Mouse (Mus musculus) lung, embryonic 16.5 days (tissue): Measurements from ENCODE around the gene Snx4. TPM values are rescaled to one million over a fixed set of nuclear protein-coding genes. Genes with fewer than 3 reads are reported as not detected.
A peak's percentile ranks its signal among the peaks of the same experiment; 100 is the strongest.
"Not testable (repeated sequence)": the region's sequence is repeated elsewhere in the genome, so short reads cannot be mapped to it uniquely, and the experiment has no call there.

Experiments
- ATAC-seq: fragments of 200-750 bp; cut with Nextera tagmentation; 2 replicates; pipeline ENCODE4 v1.8.0; 2017; ENCODE audit warnings: low read depth, mild to moderate bottlenecking, moderate library complexity
- H3K27ac ChIP-seq: fragments of 300-500 bp; sonication (generic); 2 replicates; pipeline ENCODE4 v1.5.1; 2014; ENCODE audit warnings: mild to moderate bottlenecking, control low read depth, low read length
- H3K27me3 ChIP-seq: fragments of 300-500 bp; sonication (generic); 2 replicates; pipeline ENCODE4 v1.6.1; 2014; ENCODE audit warnings: low read depth, low read length, mixed read lengths; ENCODE audit not compliant: control insufficient read depth, insufficient read depth
- H3K36me3 ChIP-seq: fragments of 300-500 bp; sonication (generic); 2 replicates; pipeline ENCODE4 v1.6.1; 2014; ENCODE audit warnings: low read length; ENCODE audit not compliant: control insufficient read depth, insufficient read depth
- H3K4me1 ChIP-seq: fragments of 300-500 bp; sonication (generic); replicated peaks from 2 replicates; pipeline ENCODE4 v1.6.1; 2014; ENCODE audit warnings: low read length, mixed read lengths; ENCODE audit not compliant: control insufficient read depth, insufficient read depth
- H3K4me2 ChIP-seq: fragments of 300-500 bp; sonication (generic); 2 replicates; pipeline ENCODE4 v1.6.1; 2014; ENCODE audit warnings: low read depth, low read length, control low read depth
- H3K4me3 ChIP-seq: fragments of 300-500 bp; sonication (generic); 2 replicates; pipeline ENCODE4 v1.5.1; 2014; ENCODE audit warnings: mild to moderate bottlenecking, low read length, control low read depth
- H3K9ac ChIP-seq: fragments of 300-500 bp; sonication (generic); 2 replicates; pipeline ENCODE4 v1.6.1; 2014; ENCODE audit warnings: low read length, control low read depth
- H3K9me3 ChIP-seq: fragments of 300-500 bp; sonication (generic); 2 replicates; pipeline ENCODE4 v1.6.1; 2016; ENCODE audit warnings: low read length; ENCODE audit not compliant: control insufficient read depth
- WGBS: fragments of 180-500 bp; shearing (Covaris S2); extraction: QIAGEN DNeasy Blood & Tissue Kit; methylation state at CpG from one replicate; pipeline ENCODE4 v1.1.7; 2014; 5-methylcytosine and 5-hydroxymethylcytosine counted together
- polyA plus RNA-seq: library from polyadenylated mRNA; unstranded; fragments of >200 nt; fragmentation: Nextera tagmentation; extraction: Ambion mirVana; gene quantifications from 2 replicates; pipeline ENCODE4 v1.2.1, GENCODE M21; 2015

Gene Snx4
- 127 and 135 TPM in 2 replicates for polyA plus RNA-seq

DNA sequence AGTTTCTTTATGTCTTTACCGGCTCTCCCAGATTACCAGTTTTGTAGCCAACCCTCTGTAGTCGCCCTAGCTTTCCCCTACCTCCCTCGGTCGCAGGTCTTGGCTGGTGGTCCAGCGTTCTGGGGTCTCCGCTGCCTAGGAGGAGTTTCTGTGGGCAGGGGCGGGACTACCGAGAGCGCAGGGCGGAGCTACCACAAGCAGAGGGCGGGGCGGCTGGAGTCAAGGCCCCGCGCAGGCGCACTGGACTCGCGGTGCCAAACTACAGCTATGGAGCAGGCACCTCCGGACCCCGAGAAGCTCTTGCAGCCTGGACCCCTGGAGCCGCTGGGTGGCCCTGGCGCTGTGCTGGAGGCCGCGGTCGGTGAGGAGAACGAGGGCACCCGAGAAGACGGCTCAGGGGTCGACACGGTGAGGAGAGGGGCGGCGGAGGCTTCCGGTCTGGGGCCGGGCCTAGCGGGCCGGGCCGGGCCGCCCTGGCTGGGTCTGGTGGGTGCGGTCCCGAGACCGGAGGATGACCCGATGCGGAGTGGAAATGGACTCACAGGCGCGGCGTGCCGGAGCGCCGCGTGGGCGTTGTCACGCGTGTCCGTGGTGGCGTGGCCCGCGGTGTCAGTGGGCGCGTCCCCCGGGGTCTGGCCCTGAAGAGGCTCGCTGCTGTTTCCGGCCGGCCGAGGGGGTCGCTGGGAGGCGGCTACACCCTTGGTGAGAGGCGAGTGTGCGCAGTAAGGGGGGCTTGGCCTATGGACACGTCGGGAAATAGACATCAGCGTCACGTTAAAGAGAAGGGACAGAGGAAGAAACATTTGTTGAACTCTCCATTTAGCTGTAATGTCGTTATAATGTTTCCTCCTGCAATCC lies at the start of gene Snx4:
Snx4 (plus strand) TSS at position 249 of the 858 bp plus-strand sequence.
- H3K27me3 ChIP-seq = no peaks in the 10 kb centered on the region
- peak within 1 kb of the TSS; percentile 83 for H3K4me3 ChIP-seq
- peaks cover 22% of the 10 kb centered on the region for H3K4me1 ChIP-seq
- 0% methylated on average over 67 of the region's 72 CpGs for WGBS
- no peaks in the 10 kb centered on the region for H3K9me3 ChIP-seq
- peak within 1 kb of the TSS; percentile 80 for H3K4me2 ChIP-seq
- no peaks in the 10 kb centered on the region for H3K36me3 ChIP-seq
- peak within 1 kb of the TSS; percentile 96 for H3K27ac ChIP-seq
- peak within 1 kb of the TSS; percentile 95 for H3K9ac ChIP-seq
- peak; percentile 91 for ATAC-seq

DNA sequence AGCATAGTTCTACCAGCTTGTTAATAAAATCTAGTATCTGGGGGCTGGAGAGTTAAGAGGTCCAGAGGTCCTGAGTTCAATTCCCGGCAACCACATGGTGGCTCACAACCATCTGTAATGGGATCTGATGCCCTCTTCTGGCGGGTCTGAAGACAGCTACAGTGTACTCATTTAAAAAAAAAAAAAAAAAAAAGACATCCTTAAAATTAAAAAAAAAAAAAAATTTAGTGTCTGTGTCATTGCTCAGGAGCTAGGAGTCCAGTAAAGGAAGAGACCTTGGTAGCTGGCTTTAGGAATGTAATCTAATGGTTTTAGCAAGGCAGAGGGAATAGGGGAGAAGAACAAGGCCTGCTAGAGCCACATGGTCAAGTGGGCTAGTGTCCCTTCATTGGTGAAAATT lies 40.4 kb upstream of the Snx4 start:
- H3K4me3 ChIP-seq = no peak overlapping the region
- H3K4me2 ChIP-seq = no peak overlapping the region
- no peaks in the 10 kb centered on the region for H3K27me3 ChIP-seq
- WGBS = 70% methylated on average over 2 of the region's 2 CpGs
- no peaks in the 10 kb centered on the region for H3K4me1 ChIP-seq
- no peak overlapping the region for H3K27ac ChIP-seq
- no peak overlapping the region for H3K9ac ChIP-seq
- no peak for ATAC-seq
- H3K9me3 ChIP-seq = peaks cover 3% of the 10 kb centered on the region; the same call in 1 of the 2 replicates
- peaks cover 40% of the 10 kb centered on the region for H3K36me3 ChIP-seq

DNA sequence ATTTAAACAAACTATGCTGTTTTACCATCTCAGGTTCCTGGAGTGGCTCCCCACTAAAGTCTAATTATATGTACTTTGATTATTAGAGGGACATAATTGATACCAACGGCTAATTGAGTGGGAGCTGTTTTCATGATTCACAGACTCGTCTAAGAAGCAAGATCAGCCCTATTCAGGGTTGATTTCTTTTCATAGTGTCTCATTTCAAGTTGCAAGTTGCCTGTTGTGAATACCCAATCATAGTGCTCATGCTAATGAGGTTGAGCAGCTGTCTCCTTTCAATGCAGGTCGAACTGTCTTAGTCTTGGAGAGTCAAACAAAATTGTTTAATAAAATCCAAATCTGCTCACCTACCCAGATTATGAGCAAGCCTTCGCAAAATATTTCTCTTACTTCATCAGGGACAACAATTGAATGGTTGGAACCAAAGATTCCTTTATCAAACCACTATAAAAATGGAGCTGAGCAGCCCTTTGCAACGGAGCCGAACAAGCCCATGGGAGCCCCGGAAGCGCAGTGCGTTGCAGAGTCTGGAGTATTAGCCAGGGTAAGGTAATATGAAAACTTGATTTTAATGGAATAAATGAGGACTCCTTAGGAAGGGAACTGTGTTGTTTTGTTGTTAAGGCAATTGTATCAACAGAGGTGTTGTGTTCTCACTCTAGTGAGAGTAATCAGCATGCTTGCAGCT lies 34.8 kb upstream of the Snx4 start:
- Histone ChIP-seq H3K27ac (no peak overlapping the region), H3K4me3 (no peak overlapping the region), H3K9me3 (no peaks in the 10 kb centered on the region), H3K36me3 (peaks cover 26% of the 10 kb centered on the region), H3K27me3 (no peaks in the 10 kb centered on the region), H3K4me2 (no peak overlapping the region), H3K9ac (no peak overlapping the region), H3K4me1 (no peaks in the 10 kb centered on the region)
- WGBS = 85% methylated on average over 9 of the region's 9 CpGs
- no peak for ATAC-seq

DNA sequence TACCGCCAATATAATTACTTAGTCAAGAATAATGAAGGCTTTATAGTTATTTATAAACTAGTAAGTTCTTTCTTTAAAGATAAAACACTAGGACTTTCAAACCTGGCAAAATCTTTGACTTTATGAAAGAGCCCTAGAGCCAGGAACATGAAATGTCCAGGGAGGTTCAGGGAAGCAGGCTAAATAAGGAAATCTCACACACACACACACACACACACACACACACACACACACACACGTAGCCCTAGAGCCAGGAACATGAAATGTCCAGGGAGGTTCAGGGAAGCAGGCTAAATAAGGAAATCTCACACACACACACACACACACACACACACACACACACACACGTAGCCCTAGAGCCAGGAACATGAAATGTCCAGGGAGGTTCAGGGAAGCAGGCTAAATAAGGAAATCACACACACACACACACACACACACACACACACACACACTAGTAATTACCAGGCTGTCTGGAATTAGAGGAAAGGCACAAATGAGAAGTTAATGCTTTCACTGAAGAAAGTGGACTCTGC lies 33.6 kb upstream of the Snx4 start:
- H3K9me3 ChIP-seq, H3K9ac ChIP-seq, H3K27me3 ChIP-seq, ATAC-seq, H3K4me3 ChIP-seq, H3K4me2 ChIP-seq, H3K27ac ChIP-seq, H3K4me1 ChIP-seq: not testable (repeated sequence)
- H3K36me3 ChIP-seq = peaks cover 26% of the 10 kb centered on the region
- 61% methylated on average over 3 of the region's 3 CpGs for WGBS

DNA sequence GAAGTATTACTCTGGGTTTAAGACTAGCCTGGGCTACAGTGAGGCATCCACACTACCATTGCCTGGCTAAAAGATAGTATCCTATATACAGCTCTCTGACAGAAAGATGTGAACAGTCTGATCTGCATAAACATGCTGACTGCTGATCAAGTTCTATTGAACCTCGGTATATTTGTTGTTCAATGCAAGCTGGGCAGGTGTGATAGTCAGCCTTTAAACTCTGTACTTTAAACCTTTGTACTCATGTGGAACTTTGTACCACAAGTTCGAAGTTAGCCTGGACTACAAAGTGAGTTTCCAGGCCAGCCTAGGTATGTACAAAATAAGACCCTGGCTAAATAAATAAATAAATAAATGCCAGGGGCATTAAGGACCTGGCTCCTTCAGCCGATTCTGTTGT lies 28.8 kb upstream of the Snx4 start:
- Histone ChIP-seq H3K4me2 (no peak overlapping the region), H3K36me3 (peaks cover 28% of the 10 kb centered on the region), H3K4me3 (no peak overlapping the region), H3K4me1 (no peaks in the 10 kb centered on the region), H3K9ac (no peak overlapping the region), H3K27me3 (no peaks in the 10 kb centered on the region), H3K9me3 (no peaks in the 10 kb centered on the region), H3K27ac (no peak overlapping the region)
- 84% methylated on average over 3 of the region's 3 CpGs for WGBS
- ATAC-seq = no peak

DNA sequence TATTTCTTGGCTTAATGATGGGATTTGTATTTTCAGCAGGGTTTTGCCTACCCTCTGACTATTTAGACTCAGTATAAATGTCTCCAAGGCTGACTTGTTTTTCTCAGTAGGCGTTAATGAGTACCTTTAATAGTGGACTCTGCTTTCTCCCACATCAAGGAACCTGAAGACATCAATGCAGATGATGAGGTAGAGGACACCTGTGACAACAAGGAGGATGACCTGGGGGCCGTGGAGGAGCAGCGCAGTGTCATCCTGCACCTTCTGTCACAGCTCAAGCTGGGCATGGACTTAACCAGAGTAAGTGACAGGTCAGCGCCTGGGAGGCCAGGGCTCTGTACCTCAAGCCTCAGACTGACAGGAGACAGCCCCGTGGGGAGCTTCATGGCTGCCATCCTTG lies 26.9 kb upstream of the Snx4 start:
- Histone ChIP-seq H3K27ac (no peak overlapping the region), H3K4me3 (no peak overlapping the region), H3K9me3 (no peaks in the 10 kb centered on the region), H3K9ac (no peak overlapping the region), H3K4me1 (no peaks in the 10 kb centered on the region), H3K36me3 (peaks cover 35% of the 10 kb centered on the region), H3K4me2 (no peak overlapping the region), H3K27me3 (no peaks in the 10 kb centered on the region)
- no peak for ATAC-seq
- WGBS = 87% methylated on average over 5 of the region's 5 CpGs

DNA sequence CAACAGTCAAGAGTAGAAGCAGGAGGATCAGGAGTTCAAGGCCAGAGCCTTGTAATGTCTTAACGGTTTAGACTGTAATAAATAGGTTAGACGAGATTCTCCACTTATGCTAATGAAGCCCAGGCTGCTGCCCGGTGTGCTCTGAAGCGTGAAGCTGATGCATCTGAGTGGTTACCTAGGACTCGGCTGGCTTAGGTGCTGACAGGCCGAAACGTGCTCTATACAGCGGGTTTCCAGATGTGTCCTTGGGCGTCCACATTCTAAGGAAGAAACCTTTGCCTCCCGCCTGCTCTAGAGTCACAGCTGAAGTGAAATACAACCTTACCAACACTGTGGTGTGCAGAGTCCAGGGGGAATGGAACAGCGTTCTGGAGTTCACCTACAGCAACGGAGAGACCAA lies 17.1 kb upstream of the Snx4 start:
- H3K4me2 ChIP-seq = no peak overlapping the region
- no peak for ATAC-seq
- H3K36me3 ChIP-seq = peaks cover 20% of the 10 kb centered on the region
- H3K27ac ChIP-seq = no peak overlapping the region
- no peaks in the 10 kb centered on the region for H3K27me3 ChIP-seq
- no peak overlapping the region for H3K4me3 ChIP-seq
- H3K9me3 ChIP-seq = no peaks in the 10 kb centered on the region
- H3K4me1 ChIP-seq = 0 out of 2 replicates have a peak, but pooled peaks cover 2% of the 10 kb centered on the region
- 91% methylated on average over 12 of the region's 12 CpGs for WGBS
- H3K9ac ChIP-seq = no peak overlapping the region

DNA sequence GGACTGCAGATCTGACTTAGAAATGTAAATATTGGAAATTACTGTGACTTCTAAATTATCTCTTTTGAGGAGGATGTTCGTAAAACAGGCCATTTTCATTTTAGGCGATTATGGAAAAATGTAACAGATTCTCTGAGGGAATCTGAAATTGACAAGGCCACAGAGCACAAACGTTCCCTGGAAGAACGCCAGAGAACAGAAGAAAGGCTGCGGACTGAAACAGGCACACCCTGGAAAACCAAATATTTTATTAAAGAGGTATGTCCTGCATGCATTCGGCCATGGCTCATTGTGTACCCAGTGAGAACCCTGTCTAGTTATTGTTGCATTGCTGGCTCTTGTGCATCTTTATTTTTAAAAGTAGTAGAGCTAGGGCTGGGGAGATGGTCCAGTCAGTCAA lies 15.1 kb upstream of the Snx4 start:
- Histone ChIP-seq H3K9ac (no peak overlapping the region), H3K27me3 (no peaks in the 10 kb centered on the region), H3K4me3 (no peak overlapping the region), H3K9me3 (no peaks in the 10 kb centered on the region), H3K4me1 (0 out of 2 replicates have a peak, but pooled peaks cover 2% of the 10 kb centered on the region), H3K27ac (no peak overlapping the region), H3K36me3 (peaks cover 24% of the 10 kb centered on the region), H3K4me2 (no peak overlapping the region)
- ATAC-seq = no peak
- WGBS = 50% methylated on average over 6 of the region's 6 CpGs

DNA sequence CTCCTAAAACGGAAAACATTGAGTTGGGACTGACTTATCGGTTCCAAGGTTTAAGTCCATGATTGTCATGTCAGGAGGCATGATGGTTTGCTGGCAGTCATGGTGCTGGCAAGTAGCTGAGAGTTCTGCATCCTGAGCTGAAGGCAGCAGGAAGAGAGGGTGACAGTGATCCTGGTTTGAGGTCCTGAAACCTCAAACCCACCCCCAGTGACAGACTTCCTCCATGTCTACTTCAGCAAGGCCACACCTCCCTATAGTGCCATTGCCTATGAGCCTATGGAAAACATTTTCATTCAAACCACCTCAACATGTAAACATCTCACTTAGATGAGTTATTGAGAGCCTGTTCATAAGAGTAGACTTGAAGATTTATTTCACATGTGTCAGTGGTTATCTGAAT lies 11.9 kb upstream of the Snx4 start:
- no peak overlapping the region for H3K4me3 ChIP-seq
- H3K4me1 ChIP-seq = 0 out of 2 replicates have a peak, but pooled peaks cover 2% of the 10 kb centered on the region
- H3K9me3 ChIP-seq = no peaks in the 10 kb centered on the region
- H3K4me2 ChIP-seq = no peak overlapping the region
- H3K27ac ChIP-seq = no peak overlapping the region
- H3K9ac ChIP-seq = no peak overlapping the region
- no peaks in the 10 kb centered on the region for H3K27me3 ChIP-seq
- WGBS = 87% methylated on average over 2 of the region's 2 CpGs
- H3K36me3 ChIP-seq = peaks cover 31% of the 10 kb centered on the region
- no peak for ATAC-seq
